Mouse (Mus musculus) megakaryocyte-erythroid progenitor cell, adult 5-6 weeks (primary cell): ENCODE results near the gene Ssbp2. TPM values are rescaled to one million over a fixed set of nuclear protein-coding genes. Genes with fewer than 3 reads are reported as not detected.

Experiments used
- ATAC-seq: replicated peaks from 2 replicates; pipeline ENCODE4 v1.8.0; 2016; ENCODE audit warnings: mild to moderate bottlenecking, inconsistent platforms; ENCODE audit not compliant: severe bottlenecking, poor library complexity, low FRiP score, low TSS enrichment
- total RNA-seq, 2 experiments: library from RNA; stranded (forward) in 1 of 2; stranded (reverse) in 1 of 2; fragments of 200-1000, 215-1000 nt in 1 of 2; fragments of >200 nt in 1 of 2; fragmentation: Nextera tagmentation in 1 of 2; gene quantifications; 2 replicates each; pipeline ENCODE4 v1.2.3; 2014 to 2017

The Ssbp2 gene
- total RNA-seq, 2 experiments from 2014 or later, result 42.8 to 94.0 TPM

DNA sequence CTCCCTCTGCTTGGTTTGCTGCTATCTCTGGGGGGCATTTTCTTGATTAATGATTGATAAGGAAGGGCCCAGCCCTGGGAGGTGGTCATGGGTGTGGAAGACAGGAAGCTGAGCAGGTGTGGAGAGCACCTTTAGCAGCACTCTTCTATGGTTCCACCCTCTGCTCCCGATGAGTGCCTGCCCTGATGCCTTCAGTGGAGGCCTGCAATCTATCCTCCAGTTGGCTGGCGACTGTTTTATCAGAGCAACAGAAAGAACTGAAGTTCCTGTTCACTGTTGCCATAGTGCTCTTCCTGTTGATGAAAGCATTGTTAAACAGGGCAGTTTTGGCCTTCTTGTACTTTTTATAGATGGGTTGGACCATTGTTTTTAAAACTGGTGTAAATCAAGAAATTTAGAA lies 49.4 kb downstream of the Ssbp2 start:
- peak; percentile 89 for ATAC-seq

DNA sequence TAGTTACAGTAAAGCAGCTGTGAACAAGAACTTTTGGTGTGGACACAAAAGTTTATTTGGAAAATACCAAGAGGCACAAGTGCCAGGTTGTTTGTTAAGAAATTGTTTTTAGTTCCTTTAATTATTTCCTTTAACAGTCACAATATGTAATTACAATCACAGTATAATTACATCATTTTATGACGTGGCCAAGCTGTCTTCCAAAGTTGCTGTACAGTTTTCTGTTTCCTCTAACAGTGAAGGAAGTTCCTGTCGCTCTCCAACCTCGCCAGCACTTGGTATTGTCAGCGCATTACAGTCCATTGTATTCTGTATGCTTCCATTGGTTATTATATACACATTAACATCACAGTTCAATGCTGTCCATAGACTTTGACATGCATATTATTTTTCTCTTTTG lies 54.9 kb downstream of the Ssbp2 start:
- ATAC-seq, result no peak

DNA sequence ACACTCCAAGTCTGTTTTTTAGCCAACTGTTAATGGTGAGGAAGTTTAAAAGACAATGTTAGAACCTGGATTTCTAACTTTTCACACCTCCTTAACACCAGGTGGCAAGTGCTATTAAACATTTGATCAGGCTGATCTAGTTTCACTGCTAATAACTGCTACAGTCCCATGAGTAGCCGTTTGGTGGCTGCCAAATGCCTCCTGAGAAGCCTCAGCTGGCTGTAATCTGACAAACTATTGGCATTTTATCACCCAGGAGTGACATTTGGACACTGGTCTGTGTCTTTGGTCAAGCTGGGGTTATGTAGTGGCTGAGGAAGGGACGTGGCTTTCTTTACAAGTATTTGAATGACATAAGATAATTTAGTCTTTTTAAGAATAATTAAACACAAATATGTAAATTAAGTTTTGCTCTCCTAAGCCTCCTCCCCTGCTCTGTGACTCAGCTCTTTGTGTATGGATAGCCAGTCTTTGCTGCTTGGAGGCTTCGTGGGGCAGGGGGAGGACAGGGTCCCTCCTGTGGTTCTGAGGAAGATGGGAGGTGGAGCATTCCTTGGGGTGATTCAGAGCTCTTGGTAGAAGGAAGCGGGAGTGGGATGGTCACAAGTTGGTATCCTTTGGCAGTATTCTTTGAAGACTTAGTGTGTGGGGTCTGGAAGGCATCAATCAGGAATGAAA lies 60.1 kb downstream of the Ssbp2 start:
- peak; percentile 73 for ATAC-seq

DNA sequence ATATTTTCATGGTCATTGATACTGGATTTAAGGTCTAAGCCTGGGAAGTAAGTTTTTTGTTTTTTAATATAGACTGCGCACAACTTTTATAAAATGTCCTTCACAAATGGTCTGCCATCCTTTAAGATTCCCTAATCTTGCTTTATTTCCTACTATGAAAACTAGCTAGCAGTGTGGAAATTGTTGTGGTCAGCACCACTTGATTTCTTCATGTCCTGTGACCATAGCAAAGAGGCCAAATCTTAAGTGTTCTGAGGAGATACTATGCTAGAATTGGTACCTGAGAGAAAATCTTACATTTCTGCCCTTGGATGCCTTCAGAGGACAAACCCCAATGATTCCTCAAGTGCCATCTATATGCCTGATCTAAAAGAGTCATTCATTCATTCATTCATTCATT lies 60.9 kb downstream of the Ssbp2 start:
- no peak for ATAC-seq

DNA sequence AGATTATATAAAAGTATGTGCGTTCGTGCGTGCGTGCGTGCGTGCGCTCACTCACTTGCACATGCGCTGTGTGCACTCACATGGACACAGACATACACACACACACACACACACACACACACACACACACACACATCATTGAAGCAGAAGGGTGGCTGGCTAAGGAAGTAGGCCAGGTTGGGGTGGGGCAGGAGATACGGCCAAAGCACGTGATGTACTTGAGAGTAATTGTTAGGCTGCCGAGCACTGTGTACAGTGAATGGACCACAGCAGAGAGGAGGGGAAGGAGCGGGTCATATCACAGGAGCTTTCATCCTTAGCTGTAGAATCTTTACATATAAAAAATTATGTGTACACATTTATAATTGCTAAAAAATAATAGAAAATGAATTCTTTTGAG lies 66.0 kb downstream of the Ssbp2 start:
- ATAC-seq, result no peak

DNA sequence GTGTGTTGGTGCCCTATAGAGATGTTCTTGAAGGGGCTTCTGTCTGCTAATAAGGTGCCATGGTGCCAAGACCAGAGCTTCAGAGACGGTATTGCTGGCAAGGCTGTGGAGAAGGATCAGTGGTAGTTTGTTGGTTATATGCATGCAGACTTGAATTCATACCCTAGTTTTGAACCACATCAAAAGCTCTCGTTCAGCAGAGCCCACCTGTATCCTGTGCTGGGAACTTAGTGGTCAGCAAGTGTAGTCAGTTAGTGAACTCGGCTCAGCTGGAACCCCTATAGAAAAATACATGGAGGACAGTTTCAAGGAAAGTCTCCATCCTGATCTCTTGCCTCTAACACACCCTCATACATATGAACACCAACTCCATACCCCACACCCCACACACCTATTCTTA lies 69.7 kb downstream of the Ssbp2 start:
- no peak for ATAC-seq

DNA sequence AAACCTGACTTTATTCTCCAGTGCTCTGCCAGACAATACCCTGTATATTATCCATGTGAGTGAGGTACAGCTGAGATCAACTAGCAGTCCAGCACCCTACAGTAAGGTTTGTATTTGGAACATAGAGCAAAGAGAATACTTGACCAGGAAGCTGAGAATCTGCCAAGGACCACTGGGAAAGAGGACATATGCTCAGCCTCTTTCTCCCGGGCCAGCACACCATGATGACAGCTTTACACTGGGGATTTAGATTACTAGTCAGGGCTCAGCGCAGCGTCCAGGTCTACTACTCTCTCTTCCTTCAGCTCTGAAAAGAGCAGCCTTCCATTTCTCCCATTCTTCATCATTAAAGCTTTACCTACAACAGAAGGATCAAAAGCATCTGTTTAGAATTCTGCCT lies 76.6 kb downstream of the Ssbp2 start:
- no peak for ATAC-seq

DNA sequence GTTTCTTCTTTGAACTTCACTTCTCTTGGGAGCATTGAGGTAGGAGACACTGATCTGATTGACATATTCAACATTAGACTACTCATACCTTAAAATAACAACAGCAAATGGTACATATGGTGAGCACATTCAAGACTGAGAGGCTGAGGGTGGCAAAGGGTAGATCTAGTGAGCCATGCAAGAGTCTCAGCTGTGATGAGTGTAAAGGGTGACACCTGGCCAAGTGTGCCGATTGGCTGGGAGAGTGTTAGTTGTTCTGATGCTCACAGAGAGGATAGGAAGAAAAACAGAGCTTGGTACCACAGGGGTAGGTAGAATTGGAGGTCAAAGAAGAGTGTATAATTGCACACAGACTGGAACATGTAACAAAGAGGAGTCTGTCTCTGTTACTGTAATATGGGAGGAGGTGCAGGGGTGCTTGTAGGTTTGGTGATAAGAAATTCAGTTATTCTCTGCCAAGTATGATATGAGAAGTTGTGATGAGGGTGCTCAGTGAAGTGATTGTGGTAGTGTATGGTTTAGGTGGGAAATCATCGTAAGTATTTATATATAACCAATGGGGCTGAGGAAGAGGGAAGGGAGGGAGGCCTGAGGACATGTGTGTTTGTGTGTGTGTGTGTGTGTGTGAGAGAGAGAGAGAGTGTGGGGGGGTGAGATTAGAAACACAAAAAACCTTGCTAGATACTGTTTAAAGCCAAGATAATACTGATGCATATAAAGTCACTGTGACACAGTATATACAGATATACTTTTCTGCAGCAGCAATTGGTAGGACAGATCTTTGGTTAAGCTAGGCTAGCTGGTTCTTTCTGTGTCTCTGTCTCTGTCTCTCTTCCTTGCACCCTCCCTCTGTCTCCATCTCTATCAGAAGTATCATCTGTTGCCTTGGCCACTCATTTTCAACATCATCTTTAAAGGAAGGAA lies 80.3 kb downstream of the Ssbp2 start:
- peak; percentile 76 for ATAC-seq

DNA sequence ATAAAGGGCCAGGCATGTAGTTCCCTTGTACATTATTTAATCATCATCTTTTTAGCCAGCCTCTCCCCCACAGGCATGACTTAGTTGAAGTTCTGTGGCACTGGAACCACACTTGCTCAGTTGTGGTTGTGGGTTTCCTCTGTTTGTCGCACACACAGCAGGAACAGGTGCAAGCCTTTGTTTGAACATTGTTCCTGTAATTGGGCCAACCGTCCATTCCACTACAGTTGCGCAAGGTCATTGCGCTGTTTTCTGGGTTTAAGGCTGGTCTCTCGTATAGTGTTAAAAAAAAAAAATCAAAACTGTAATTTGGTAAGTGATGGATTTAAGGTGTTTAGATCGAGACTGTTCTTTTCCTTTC lies 81.0 kb downstream of the Ssbp2 start:
- peak; percentile 39 for ATAC-seq

DNA sequence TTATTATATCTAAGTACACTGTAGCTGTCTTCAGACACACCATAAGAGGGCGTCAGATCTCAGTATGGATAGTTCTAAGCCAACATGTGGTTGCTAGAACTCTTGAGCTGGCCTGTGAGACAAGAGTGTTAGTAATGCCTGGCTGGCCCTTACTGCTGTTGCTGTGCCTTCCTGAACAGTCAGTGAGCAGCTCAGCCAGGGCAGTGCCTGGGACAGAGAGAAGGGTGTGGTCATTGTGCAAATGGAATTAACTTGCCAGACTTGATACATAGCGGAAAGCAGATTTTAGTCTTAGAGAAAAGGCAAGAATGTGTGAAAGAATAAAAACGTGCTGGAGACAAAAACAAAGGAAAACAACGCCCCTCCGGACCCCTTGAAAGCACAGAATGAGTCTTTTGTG lies 83.5 kb downstream of the Ssbp2 start:
- ATAC-seq, result no peak

DNA sequence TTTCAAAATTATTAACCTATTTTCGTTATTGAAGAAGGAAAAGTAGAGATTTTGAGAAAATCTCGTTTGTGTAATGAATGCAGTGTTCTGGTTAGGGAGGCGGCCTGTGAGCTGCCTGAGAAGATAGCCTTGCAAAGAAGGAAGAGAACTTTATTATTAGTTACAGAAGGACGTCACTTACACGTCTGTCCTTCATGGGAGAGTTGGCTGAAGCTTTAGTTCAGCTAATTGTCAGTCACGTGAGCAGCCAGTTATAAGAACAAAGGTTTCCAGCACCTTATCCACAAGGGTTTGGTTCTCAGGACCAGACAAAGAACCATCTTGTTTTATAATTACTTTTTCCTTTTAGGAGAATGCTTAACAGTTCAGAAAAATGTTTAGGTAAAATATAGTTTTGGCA lies 104.0 kb downstream of the Ssbp2 start:
- no peak for ATAC-seq

DNA sequence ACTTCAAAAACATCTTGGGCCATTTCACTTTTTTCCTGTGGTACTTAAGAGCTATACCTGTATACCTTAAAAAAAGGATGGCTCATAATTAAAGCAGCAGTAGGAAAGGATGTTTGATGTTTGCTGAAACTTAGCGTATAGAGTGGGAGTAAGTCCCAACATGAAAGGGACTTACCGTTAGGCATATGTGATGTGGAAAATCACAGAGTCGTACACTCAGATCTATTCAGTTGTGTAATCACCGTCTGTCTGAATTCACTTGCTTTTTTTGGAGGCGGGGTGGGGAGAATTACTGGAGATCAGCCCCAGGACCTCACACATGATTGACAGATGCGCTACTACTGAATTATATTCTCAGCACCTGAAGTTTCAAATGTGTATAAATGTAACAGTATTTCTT lies 104.7 kb downstream of the Ssbp2 start:
- no peak for ATAC-seq

DNA sequence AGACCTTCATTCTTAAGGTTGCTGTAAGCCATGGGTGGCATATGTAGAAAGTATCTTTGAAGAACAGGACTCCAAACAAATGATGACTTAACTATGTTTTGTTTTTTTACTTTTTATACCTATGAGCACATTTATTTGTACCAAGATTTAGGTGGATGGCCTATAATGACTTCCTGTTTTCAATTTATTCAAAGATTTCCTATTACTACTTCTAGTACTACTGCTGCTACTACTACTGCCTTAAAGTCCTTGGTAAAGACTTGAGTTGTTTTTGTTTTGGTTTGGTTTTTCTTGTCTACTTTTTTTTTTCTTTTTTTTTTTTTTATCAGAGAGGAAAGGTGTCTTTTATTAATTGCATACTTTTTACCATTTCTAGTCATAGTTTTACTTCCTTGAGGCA lies 121.4 kb downstream of the Ssbp2 start:
- ATAC-seq, result no peak

DNA sequence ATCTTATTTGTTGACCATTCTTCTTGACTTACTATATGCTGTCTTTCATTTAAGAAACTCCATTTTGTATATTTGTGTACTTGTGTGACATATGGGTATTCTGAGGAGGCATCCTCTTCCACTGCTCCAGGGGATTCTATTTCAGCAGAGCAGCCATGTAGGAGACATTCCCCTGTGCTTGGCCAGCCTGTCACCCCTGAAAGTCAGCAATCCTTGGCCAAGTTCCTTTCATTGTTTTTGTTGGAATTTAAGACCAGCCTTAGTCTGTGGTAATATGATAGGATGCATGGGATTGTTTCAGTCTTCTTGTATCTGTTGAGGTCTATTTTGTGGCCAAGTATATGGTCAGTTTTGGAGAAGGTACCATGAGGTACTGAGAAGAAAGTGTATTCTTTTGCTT lies 122.1 kb downstream of the Ssbp2 start:
- ATAC-seq, result no peak

DNA sequence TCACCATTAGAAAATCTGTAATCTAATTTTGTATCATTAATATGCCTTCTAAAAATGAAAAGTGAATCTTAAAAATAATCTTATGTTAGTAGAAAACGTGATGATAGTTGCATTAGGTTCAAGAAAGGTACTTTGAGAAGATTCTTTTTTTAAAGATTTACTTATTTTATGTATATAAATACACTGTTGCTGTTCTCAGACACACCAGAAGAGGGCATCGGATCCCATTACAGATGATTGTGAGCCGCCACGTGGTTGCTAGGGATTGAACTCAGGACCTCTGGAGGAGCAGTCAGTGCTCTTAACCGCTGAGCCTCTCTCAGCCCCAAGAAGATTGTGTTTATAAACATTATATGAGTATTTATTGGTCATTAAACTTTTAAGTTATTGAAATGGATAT lies 126.3 kb downstream of the Ssbp2 start:
- no peak for ATAC-seq

DNA sequence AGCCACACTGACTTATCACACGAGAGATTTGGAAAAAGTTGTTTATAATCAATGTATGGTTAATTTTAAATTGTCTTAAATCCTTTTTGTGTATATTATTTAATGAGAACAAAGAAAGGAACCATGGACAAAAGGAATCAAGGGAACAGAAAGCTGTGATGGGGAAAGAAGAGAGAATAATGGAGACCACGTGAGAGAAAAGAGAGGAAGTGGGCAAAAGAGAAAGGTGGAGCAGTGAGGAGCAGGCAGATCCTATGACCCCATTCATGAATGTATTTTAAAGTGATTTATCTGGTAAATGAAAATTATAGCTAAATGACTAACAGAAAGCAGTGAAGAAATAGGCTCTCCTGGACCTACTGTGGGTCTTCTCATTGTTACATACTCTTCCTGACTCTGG lies 128.4 kb downstream of the Ssbp2 start:
- ATAC-seq, result no peak

DNA sequence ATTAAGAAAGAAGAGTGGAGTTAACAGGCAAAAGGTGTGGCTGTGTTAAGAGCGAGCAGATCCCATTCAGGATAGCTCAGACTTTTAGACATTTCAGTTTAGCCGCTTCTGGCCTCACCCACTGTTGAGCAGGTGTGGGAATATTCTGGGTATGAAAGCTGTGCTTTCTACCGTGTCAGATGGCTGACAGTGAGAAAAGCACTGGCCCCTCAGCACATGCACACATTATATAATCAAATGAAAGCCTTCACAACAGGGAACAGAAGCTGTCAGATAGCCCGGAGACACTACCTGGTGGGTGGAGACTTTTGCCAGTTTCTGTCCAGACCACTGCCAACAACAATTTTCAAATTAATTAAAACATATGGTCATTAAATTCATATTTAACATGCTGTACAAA lies 131.8 kb downstream of the Ssbp2 start:
- ATAC-seq, result no peak

DNA sequence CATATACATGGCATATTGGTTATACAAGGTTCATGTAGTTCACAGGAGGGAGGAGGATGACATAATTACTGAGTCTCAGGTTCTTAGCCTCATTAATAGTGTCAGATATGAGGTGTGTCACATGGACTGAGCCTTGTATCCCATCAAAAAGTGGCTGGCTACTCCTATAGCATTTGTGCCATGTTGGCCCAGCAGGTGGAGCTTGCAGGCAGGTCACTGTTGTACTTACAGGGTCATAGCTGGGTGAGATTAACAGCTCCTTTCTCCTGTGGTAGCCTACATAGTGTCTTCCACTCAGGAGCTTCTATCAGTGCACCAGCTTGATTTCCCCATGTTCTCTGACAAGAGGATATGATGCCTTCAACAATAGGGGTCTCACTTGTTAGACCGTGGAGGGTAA lies 135.2 kb downstream of the Ssbp2 start:
- peak; percentile 65 for ATAC-seq

DNA sequence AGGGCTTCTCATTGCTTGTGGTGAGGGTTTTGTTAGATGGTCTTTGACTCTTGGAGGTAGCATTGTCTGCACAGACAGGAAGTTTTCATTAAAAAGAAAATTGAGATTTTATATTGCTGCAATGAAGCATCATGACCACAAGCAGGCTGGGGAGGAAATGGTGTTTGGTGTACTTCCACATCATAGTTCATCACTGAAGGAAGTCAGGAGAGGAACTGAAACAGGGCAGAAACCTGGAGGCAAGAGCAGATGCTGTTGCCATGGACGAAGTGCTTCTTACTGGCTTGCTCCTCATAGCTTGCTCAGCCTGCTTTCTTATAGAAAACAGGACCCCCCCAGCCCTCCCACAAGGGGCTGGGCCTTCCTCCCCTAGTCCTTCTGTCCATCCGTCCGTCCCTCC lies 139.5 kb downstream of the Ssbp2 start:
- no peak for ATAC-seq

DNA sequence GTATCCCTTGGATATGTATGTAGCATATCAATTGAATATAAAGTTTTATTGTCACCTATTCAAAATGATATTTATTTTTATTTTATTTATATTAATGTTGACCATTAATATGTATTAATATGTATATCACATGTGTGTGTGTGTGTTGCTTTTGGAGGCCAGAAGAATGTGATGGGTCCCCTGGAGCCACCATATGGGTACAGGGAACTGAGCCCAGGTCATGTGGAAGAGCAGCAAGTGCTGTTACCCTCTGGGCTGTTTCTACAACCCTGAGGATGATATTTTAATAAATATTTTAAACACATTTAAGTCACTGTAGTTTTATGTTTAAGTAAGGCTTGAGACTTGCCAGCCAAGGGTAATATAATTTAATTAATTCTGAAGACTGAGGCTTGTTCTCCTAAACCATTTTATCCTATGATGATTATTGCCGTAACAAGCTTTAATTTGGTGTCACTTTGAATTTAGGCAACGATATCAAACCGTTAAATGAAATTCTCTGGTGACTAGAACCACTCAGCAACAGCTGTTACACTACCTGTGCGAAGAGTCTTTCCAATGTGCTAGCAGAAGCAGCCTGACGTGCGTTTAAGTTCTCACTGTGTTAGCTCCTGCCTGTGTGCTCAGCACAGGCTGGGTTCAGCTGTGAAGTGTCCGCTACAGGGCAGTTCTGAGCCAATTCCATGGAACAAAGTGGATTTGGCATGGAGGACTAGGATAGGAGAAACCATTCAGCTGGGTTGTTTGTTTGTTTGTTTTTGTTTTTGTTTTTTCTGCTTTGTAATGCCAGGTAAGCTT lies 145.2 kb downstream of the Ssbp2 start:
- no peak for ATAC-seq
